Mouse (Mus musculus) heart, postnatal 0 days (tissue): ENCODE results near the gene Camk2b.

Source experiments
- CTCF ChIP-seq: IDR thresholded peaks from 2 replicates; pipeline ENCODE4 v1.5.1; 2016; ENCODE audit warnings: antibody characterized with exemption, control low read depth, low read depth
- EP300 ChIP-seq: IDR thresholded peaks from 2 replicates; pipeline ENCODE4 v1.6.1; 2016; ENCODE audit warnings: antibody characterized with exemption, low read depth

- TF ChIP-seq EP300 (no peak), CTCF (peak; percentile 68)
These were observed 75.3 kb downstream of the Camk2b start for GRCm38 (mm10) chr11:5990910-5991309.
